Mouse (Mus musculus) urinary bladder, postnatal 14 days (tissue): Measurements from ENCODE around the gene Echdc3.
A peak's percentile ranks its signal among the peaks of the same experiment; 100 is the strongest.

Source experiments
- DNase-seq: peaks from one replicate; pipeline ENCODE4 v3.0.0; 2021; ENCODE audit warnings: low spot score

The Echdc3 gene

GRCm38 (mm10) chr2:6220141-6220805 lies 7.4 kb upstream of the Echdc3 start:
- DNase-seq, result peak; percentile 82

- DNase-seq, result no peak
Observed at GRCm38 (mm10) chr2:6212327-6212723, 508 bp downstream of the Echdc3 start.

- DNase-seq, result no peak
Observed at GRCm38 (mm10) chr2:6210840-6211239, 2.0 kb downstream of the Echdc3 start.

- no peak for DNase-seq
Observed at GRCm38 (mm10) chr2:6209746-6210145, 3.1 kb downstream of the Echdc3 start.

- no peak for DNase-seq
Observed at GRCm38 (mm10) chr2:6209116-6209515, 3.7 kb downstream of the Echdc3 start.

GRCm38 (mm10) chr2:6207736-6208135 lies 5.1 kb downstream of the Echdc3 start:
- DNase-seq, result no peak

- no peak for DNase-seq
Observed at GRCm38 (mm10) chr2:6196363-6196973, 16.4 kb downstream of the Echdc3 start.

- no peak for DNase-seq
Observed at GRCm38 (mm10) chr2:6195468-6196239, 17.2 kb downstream of the Echdc3 start.

- DNase-seq, result no peak
Observed at GRCm38 (mm10) chr2:6194497-6194896, 18.3 kb downstream of the Echdc3 start.

GRCm38 (mm10) chr2:6193591-6193973 lies 19.3 kb downstream of the Echdc3 start:
- DNase-seq, result no peak

- DNase-seq, result peak; percentile 74
Observed at GRCm38 (mm10) chr2:6192820-6193590, 19.8 kb downstream of the Echdc3 start.

GRCm38 (mm10) chr2:6190036-6190435 lies 22.8 kb downstream of the Echdc3 start:
- no peak for DNase-seq

GRCm38 (mm10) chr2:6189675-6189998 lies 23.2 kb downstream of the Echdc3 start:
- no peak for DNase-seq

GRCm38 (mm10) chr2:6188891-6189674 lies 23.8 kb downstream of the Echdc3 start:
- DNase-seq, result no peak

- DNase-seq, result no peak
Observed at GRCm38 (mm10) chr2:6187418-6187817, 25.4 kb downstream of the Echdc3 start.

GRCm38 (mm10) chr2:6186913-6187312 lies 25.9 kb downstream of the Echdc3 start:
- DNase-seq, result no peak

GRCm38 (mm10) chr2:6179749-6180117 lies 33.1 kb downstream of the Echdc3 start:
- no peak for DNase-seq

GRCm38 (mm10) chr2:6178901-6179748 lies 33.7 kb downstream of the Echdc3 start:
- no peak for DNase-seq

- DNase-seq, result no peak
Observed at GRCm38 (mm10) chr2:6173013-6173412, 39.8 kb downstream of the Echdc3 start.

GRCm38 (mm10) chr2:6168560-6168959 lies 44.3 kb downstream of the Echdc3 start:
- DNase-seq, result no peak
